Comparison of ENCODE assay signal across 17 mouse cellular contexts in genomic region chr14:44094445-44094844, GRCm38 (mm10). TPM values are rescaled to one million over a fixed set of nuclear protein-coding genes. Genes with fewer than 3 reads are reported as not detected.
"Had no signal": no experiment of that assay in that cellular context is flagged by ENCODE, and none has a peak within 500 bp of the region (broad histone marks: within the 10 kb centered on the region; RNA-seq: fewer than 3 reads in every experiment).

No protein-coding gene starts in this region.

RNA-seq across cellular contexts. Expression of gene Ear2, which starts 8.0 kb away (rescaled TPM):
- polyA plus RNA-seq: heart, embryonic 11.5 days; heart, embryonic 13.5 days; heart, embryonic 15.5 days; hindbrain, embryonic 11.5 days; hindbrain, embryonic 13.5 days; hindbrain, embryonic 15.5 days; hindbrain, postnatal 0 days; intestine, embryonic 14.5 days; limb, embryonic 10.5 days; limb, embryonic 12.5 days had no signal

RNA-seq across cellular contexts. Expression of gene Gm3327, which starts 29.2 kb away (rescaled TPM):
- polyA plus RNA-seq: gonadal fat pad, adult 2 months; heart, adult 2 months; heart, embryonic 11.5 days; heart, embryonic 13.5 days; heart, embryonic 15.5 days; heart, postnatal 0 days; hindbrain, embryonic 11.5 days; hindbrain, embryonic 13.5 days; hindbrain, embryonic 15.5 days; hindbrain, postnatal 0 days; intestine, embryonic 14.5 days; intestine, embryonic 16.5 days; limb, embryonic 10.5 days; limb, embryonic 12.5 days; limb, embryonic 14.5 days; liver, embryonic 11.5 days; liver, embryonic 13.5 days had no signal
